Mouse (Mus musculus) lung, postnatal 0 days (tissue): Measurements from ENCODE around the gene Agtpbp1. TPM values are rescaled to one million over a fixed set of nuclear protein-coding genes. Genes with fewer than 3 reads are reported as not detected.

Source experiments
- ATAC-seq: fragments of 200-750 bp; cut with Nextera tagmentation; 2 replicates; pipeline ENCODE4 v1.8.0; 2017; ENCODE audit warnings: moderate library complexity
- DNase-seq: peaks from one replicate; pipeline ENCODE4 v3.0.0-alpha.2; 2016; ENCODE audit warnings: low spot score
- H3K27ac ChIP-seq: fragments of 300-500 bp; sonication (generic); 2 replicates; pipeline ENCODE4 v1.5.1; 2014; ENCODE audit warnings: antibody characterized with exemption, mild to moderate bottlenecking, low read length, mixed read lengths
- H3K27me3 ChIP-seq: fragments of 300-500 bp; sonication (generic); replicated peaks from 2 replicates; pipeline ENCODE4 v1.6.1; 2014; ENCODE audit warnings: low read length, mixed read lengths; ENCODE audit not compliant: insufficient read depth
- H3K36me3 ChIP-seq: fragments of 300-500 bp; sonication (generic); 2 replicates; pipeline ENCODE4 v1.6.1; 2014; ENCODE audit warnings: low read length, mixed read lengths; ENCODE audit not compliant: insufficient read depth
- H3K4me1 ChIP-seq: fragments of 300-500 bp; sonication (generic); 2 replicates; pipeline ENCODE4 v1.6.1; 2014; ENCODE audit warnings: antibody characterized with exemption, low read depth, low read length, mixed read lengths; ENCODE audit not compliant: insufficient read depth
- H3K4me2 ChIP-seq: fragments of 300-500 bp; sonication (generic); replicated peaks from 2 replicates; pipeline ENCODE4 v1.6.1; 2014; ENCODE audit warnings: low read depth, mild to moderate bottlenecking, low read length, moderate library complexity, mixed read lengths
- H3K4me3 ChIP-seq: fragments of 300-500 bp; sonication (generic); 2 replicates; pipeline ENCODE4 v1.5.1; 2014; ENCODE audit warnings: low read depth, low read length
- H3K9ac ChIP-seq: fragments of 300-500 bp; sonication (generic); replicated peaks from 2 replicates; pipeline ENCODE4 v1.6.1; 2014; ENCODE audit warnings: low read depth, mild to moderate bottlenecking
- H3K9me3 ChIP-seq: fragments of 300-500 bp; sonication (generic); 2 replicates; pipeline ENCODE4 v1.6.1; 2016; ENCODE audit warnings: low read length, mixed read lengths
- CTCF ChIP-seq: IDR thresholded peaks from 2 replicates; pipeline ENCODE4 v1.5.1; 2016; ENCODE audit warnings: antibody characterized with exemption, mild to moderate bottlenecking
- EP300 ChIP-seq: IDR thresholded peaks from 2 replicates; pipeline ENCODE4 v1.6.1; 2016; ENCODE audit warnings: antibody characterized with exemption, mild to moderate bottlenecking, control low read depth
- WGBS: fragments of 180-500 bp; shearing (Covaris S2); extraction: QIAGEN DNeasy Blood & Tissue Kit; methylation state at CpG from one replicate; pipeline ENCODE4 v1.1.7; 2014; 5-methylcytosine and 5-hydroxymethylcytosine counted together
- polyA plus RNA-seq: library from polyadenylated mRNA; unstranded; fragments of >200 nt; fragmentation: Nextera tagmentation; extraction: Ambion mirVana; gene quantifications from 2 replicates; pipeline ENCODE4 v1.2.1, GENCODE M21; 2015

Gene Agtpbp1
- polyA plus RNA-seq, 1 experiment from 2014 or later, result 14.1 TPM

GRCm38 (mm10) chr13:59444371-59444770, 140.7 kb downstream of the Agtpbp1 start:
- ATAC-seq (no peak), DNase-seq (no peak)
- Histone ChIP-seq H3K4me3 (no peak overlapping the region), H3K27ac (no peak overlapping the region), H3K36me3 (peaks cover 3% of the 10 kb centered on the region; the same call in 1 of the 2 replicates), H3K4me1 (no peaks in the 10 kb centered on the region), H3K4me2 (no peak overlapping the region), H3K9me3 (no peaks in the 10 kb centered on the region), H3K27me3 (no peaks in the 10 kb centered on the region), H3K9ac (no peak overlapping the region)
- TF ChIP-seq EP300, result no peak
- 70% methylated on average over 6 of the region's 6 CpGs for WGBS

GRCm38 (mm10) chr13:59439683-59440082, 145.3 kb downstream of the Agtpbp1 start:
- no peak for TF ChIP-seq EP300
- TF ChIP-seq CTCF, result no peak
- Histone ChIP-seq H3K9me3 (no peaks in the 10 kb centered on the region), H3K27me3 (no peaks in the 10 kb centered on the region), H3K27ac (no peak overlapping the region), H3K36me3 (no peaks in the 10 kb centered on the region), H3K4me1 (no peaks in the 10 kb centered on the region), H3K9ac (no peak overlapping the region), H3K4me2 (no peak overlapping the region), H3K4me3 (no peak overlapping the region)
- no peak for ATAC-seq
- DNase-seq, result no peak
- 60% methylated on average over 1 of the region's 1 CpGs for WGBS

- peak; percentile 59 for TF ChIP-seq CTCF
- no peak for TF ChIP-seq EP300
- WGBS, result 91% methylated on average over 1 of the region's 1 CpGs
- Histone ChIP-seq H3K27me3 (no peaks in the 10 kb centered on the region), H3K36me3 (no peaks in the 10 kb centered on the region), H3K9ac (no peak overlapping the region), H3K27ac (no peak overlapping the region), H3K9me3 (no peaks in the 10 kb centered on the region), H3K4me2 (no peak overlapping the region), H3K4me3 (no peak overlapping the region), H3K4me1 (no peaks in the 10 kb centered on the region)
- ATAC-seq, result no peak
- no peak for DNase-seq
Observed at GRCm38 (mm10) chr13:59434554-59434953, 150.5 kb downstream of the Agtpbp1 start.

- WGBS, result 42% methylated on average over 18 of the region's 18 CpGs
- Histone ChIP-seq H3K9ac (no peak overlapping the region), H3K36me3 (no peaks in the 10 kb centered on the region), H3K9me3 (no peaks in the 10 kb centered on the region), H3K27me3 (no peaks in the 10 kb centered on the region), H3K4me1 (no peaks in the 10 kb centered on the region), H3K4me2 (peak overlapping the region; percentile 40), H3K4me3 (no peak overlapping the region; the same call in 1 of the 2 replicates), H3K27ac (no peak overlapping the region)
- no peak for DNase-seq
- peak; percentile 44; the same call in 1 of the 2 replicates for ATAC-seq
- TF ChIP-seq EP300 (no peak), CTCF (no peak)
Observed at GRCm38 (mm10) chr13:59431124-59431864, 153.7 kb downstream of the Agtpbp1 start.

GRCm38 (mm10) chr13:59429369-59429768, 155.7 kb downstream of the Agtpbp1 start:
- no peak overlapping the region for H3K4me2 ChIP-seq
- H3K27ac ChIP-seq, result no peak overlapping the region
- H3K9me3 ChIP-seq, result no peaks in the 10 kb centered on the region
- H3K4me3 ChIP-seq, result no peak overlapping the region
- no peak overlapping the region for H3K9ac ChIP-seq
- DNase-seq, result no peak
- ATAC-seq, result no peak
- WGBS, result 79% methylated on average over 6 of the region's 6 CpGs
- TF ChIP-seq CTCF (no peak), EP300 (no peak)
- no peaks in the 10 kb centered on the region for H3K36me3 ChIP-seq
- H3K4me1 ChIP-seq, result no peaks in the 10 kb centered on the region
- no peaks in the 10 kb centered on the region for H3K27me3 ChIP-seq

GRCm38 (mm10) chr13:59423871-59424270, 161.2 kb downstream of the Agtpbp1 start:
- Histone ChIP-seq H3K4me3 (no peak overlapping the region), H3K36me3 (no peaks in the 10 kb centered on the region), H3K4me1 (no peaks in the 10 kb centered on the region), H3K27ac (no peak overlapping the region), H3K9ac (no peak overlapping the region), H3K27me3 (no peaks in the 10 kb centered on the region), H3K4me2 (no peak overlapping the region), H3K9me3 (no peaks in the 10 kb centered on the region)
- ATAC-seq, result no peak
- no peak for DNase-seq
- WGBS, result 81% methylated on average over 5 of the region's 5 CpGs
- TF ChIP-seq CTCF, result no peak
- TF ChIP-seq EP300, result no peak
